Mouse (Mus musculus) megakaryocyte, embryonic 14.5 days (primary cell): ENCODE measurements around the gene Ppp1cb. TPM values are rescaled to one million over a fixed set of nuclear protein-coding genes. Genes with fewer than 3 reads are reported as not detected.

Experiments
- H3K27me3 ChIP-seq: replicated peaks from 2 replicates; pipeline ENCODE3; 2012; ENCODE audit warnings: inconsistent platforms
- H3K36me3 ChIP-seq: replicated peaks from 2 replicates; pipeline ENCODE3; 2012; ENCODE audit warnings: low read length, inconsistent platforms, mixed read lengths
- H3K4me1 ChIP-seq: 2 replicates; pipeline ENCODE4 v1.6.1; 2012; ENCODE audit warnings: inconsistent platforms
- H3K4me3 ChIP-seq: replicated peaks from 2 replicates; pipeline ENCODE3; 2012; ENCODE audit warnings: moderate library complexity, mild to moderate bottlenecking, inconsistent platforms
- H3K9me3 ChIP-seq: 2 replicates; pipeline ENCODE4 v1.6.1; 2012; ENCODE audit warnings: inconsistent platforms
- FLI1 ChIP-seq: IDR thresholded peaks from 2 replicates; pipeline ENCODE4 v1.6.1; 2012; ENCODE audit warnings: low read length, inconsistent platforms, mixed read lengths
- GATA1 ChIP-seq: IDR thresholded peaks from 3 replicates; pipeline ENCODE4 v1.6.1; 2012; ENCODE audit warnings: mixed read lengths, low read length, inconsistent platforms, borderline replicate concordance
- polyA plus RNA-seq: library from polyadenylated mRNA; stranded (reverse); fragments of >175 nt; gene quantifications from 2 replicates; pipeline ENCODE4 v1.2.3, GENCODE M21; 2012; ENCODE audit warnings: low replicate concordance; ENCODE audit not compliant: insufficient read depth

The Ppp1cb gene
- polyA plus RNA-seq, 1 experiment, result 19.0 TPM

GRCm38 (mm10) chr5:32441992-32442575 lies 16.6 kb upstream of the Ppp1cb start:
- H3K27me3 ChIP-seq, result peaks cover 2% of the 10 kb centered on the region

GRCm38 (mm10) chr5:32443906-32444305 lies 14.7 kb upstream of the Ppp1cb start:
- H3K4me1 ChIP-seq, result no peaks in the 10 kb centered on the region
- H3K4me3 ChIP-seq, result no peak overlapping the region
- no peaks in the 10 kb centered on the region for H3K9me3 ChIP-seq
- TF ChIP-seq FLI1, result no peak
- TF ChIP-seq GATA1, result no peak
- H3K36me3 ChIP-seq, result no peaks in the 10 kb centered on the region
- peaks cover 2% of the 10 kb centered on the region for H3K27me3 ChIP-seq

More at GRCm38 (mm10) chr5:32441992-32442575, 16.6 kb upstream of the Ppp1cb start:
- no peak for TF ChIP-seq FLI1
- TF ChIP-seq GATA1, result no peak
- no peak overlapping the region for H3K4me3 ChIP-seq
- no peaks in the 10 kb centered on the region for H3K36me3 ChIP-seq
- H3K4me1 ChIP-seq, result peaks cover 9% of the 10 kb centered on the region
- no peaks in the 10 kb centered on the region for H3K9me3 ChIP-seq

GRCm38 (mm10) chr5:32445287-32445921 lies 13.2 kb upstream of the Ppp1cb start:
- TF ChIP-seq GATA1, result no peak
- TF ChIP-seq FLI1, result no peak
- no peaks in the 10 kb centered on the region for H3K36me3 ChIP-seq
- H3K4me3 ChIP-seq, result no peak overlapping the region
- H3K4me1 ChIP-seq, result no peaks in the 10 kb centered on the region
- H3K27me3 ChIP-seq, result peaks cover 2% of the 10 kb centered on the region
- no peaks in the 10 kb centered on the region for H3K9me3 ChIP-seq

- H3K36me3 ChIP-seq, result no peaks in the 10 kb centered on the region
- no peak overlapping the region for H3K4me3 ChIP-seq
- no peaks in the 10 kb centered on the region for H3K9me3 ChIP-seq
- no peaks in the 10 kb centered on the region; the same call in 1 of the 2 replicates for H3K4me1 ChIP-seq
- TF ChIP-seq FLI1 (no peak), GATA1 (no peak)
- H3K27me3 ChIP-seq, result peaks cover 2% of the 10 kb centered on the region
These were observed 12.2 kb upstream of the Ppp1cb start for GRCm38 (mm10) chr5:32446394-32446793.

- no peak overlapping the region for H3K4me3 ChIP-seq
- TF ChIP-seq FLI1 (no peak), GATA1 (no peak)
- H3K9me3 ChIP-seq, result no peaks in the 10 kb centered on the region
- H3K36me3 ChIP-seq, result no peaks in the 10 kb centered on the region
- no peaks in the 10 kb centered on the region; the same call in 1 of the 2 replicates for H3K4me1 ChIP-seq
- peaks cover 2% of the 10 kb centered on the region for H3K27me3 ChIP-seq
These were observed 11.8 kb upstream of the Ppp1cb start for GRCm38 (mm10) chr5:32446810-32447209.

GRCm38 (mm10) chr5:32459251-32459881 lies 723 bp downstream of the Ppp1cb start:
- H3K27me3 ChIP-seq, result peaks cover under 1% of the 10 kb centered on the region
- H3K9me3 ChIP-seq, result no peaks in the 10 kb centered on the region
- peak overlapping the region; percentile 97 for H3K4me3 ChIP-seq
- peaks cover 31% of the 10 kb centered on the region for H3K4me1 ChIP-seq
- H3K36me3 ChIP-seq, result no peaks in the 10 kb centered on the region
- TF ChIP-seq FLI1 (no peak), GATA1 (no peak)

GRCm38 (mm10) chr5:32459882-32460751 lies 1.5 kb downstream of the Ppp1cb start:
- peaks cover under 1% of the 10 kb centered on the region for H3K36me3 ChIP-seq
- TF ChIP-seq GATA1 (no peak), FLI1 (no peak)
- peaks cover 31% of the 10 kb centered on the region for H3K4me1 ChIP-seq
- H3K9me3 ChIP-seq, result no peaks in the 10 kb centered on the region
- H3K4me3 ChIP-seq, result peak overlapping the region; percentile 97
- no peaks in the 10 kb centered on the region for H3K27me3 ChIP-seq

GRCm38 (mm10) chr5:32460973-32461372 lies 2.3 kb downstream of the Ppp1cb start:
- H3K36me3 ChIP-seq, result peaks cover 4% of the 10 kb centered on the region
- peak overlapping the region; percentile 97 for H3K4me3 ChIP-seq
- H3K4me1 ChIP-seq, result peaks cover 35% of the 10 kb centered on the region
- H3K9me3 ChIP-seq, result no peaks in the 10 kb centered on the region
- TF ChIP-seq FLI1 (no peak), GATA1 (no peak)
- H3K27me3 ChIP-seq, result no peaks in the 10 kb centered on the region

- Histone ChIP-seq H3K4me3 (no peak overlapping the region), H3K4me1 (peaks cover 60% of the 10 kb centered on the region), H3K36me3 (peaks cover 26% of the 10 kb centered on the region), H3K9me3 (no peaks in the 10 kb centered on the region), H3K27me3 (no peaks in the 10 kb centered on the region)
- TF ChIP-seq GATA1 (no peak), FLI1 (no peak)
These were observed 13.8 kb downstream of the Ppp1cb start for GRCm38 (mm10) chr5:32472332-32473028.
